Mouse (Mus musculus) kidney, postnatal 0 days (tissue): ENCODE data around the gene Adamts20. TPM values are rescaled to one million over a fixed set of nuclear protein-coding genes. Genes with fewer than 3 reads are reported as not detected.

Source experiments
- ATAC-seq: fragments of 200-750 bp; cut with Nextera tagmentation; replicated peaks from 2 replicates; pipeline ENCODE4 v1.8.0; 2017; ENCODE audit warnings: low read depth, moderate number of reproducible peaks, moderate TSS enrichment, moderate library complexity; ENCODE audit not compliant: low FRiP score
- DNase-seq: peaks from one replicate; pipeline ENCODE4 v3.0.0-alpha.2; 2016; ENCODE audit warnings: low spot score
- H3K27ac ChIP-seq: fragments of 300-500 bp; sonication (generic); 2 replicates; pipeline ENCODE4 v1.5.1; 2014; ENCODE audit warnings: mild to moderate bottlenecking
- H3K27me3 ChIP-seq: fragments of 300-500 bp; sonication (generic); 2 replicates; pipeline ENCODE4 v1.6.1; 2014; ENCODE audit warnings: low read length, mixed read lengths; ENCODE audit not compliant: insufficient read depth
- H3K36me3 ChIP-seq: fragments of 300-500 bp; sonication (generic); 2 replicates; pipeline ENCODE4 v1.6.1; 2014; ENCODE audit warnings: low read length, mixed read lengths; ENCODE audit not compliant: insufficient read depth
- H3K4me1 ChIP-seq: fragments of 300-500 bp; sonication (generic); replicated peaks from 2 replicates; pipeline ENCODE4 v1.6.1; 2014; ENCODE audit warnings: antibody characterized with exemption, low read length, mixed read lengths; ENCODE audit not compliant: insufficient read depth
- H3K4me2 ChIP-seq: fragments of 300-500 bp; sonication (generic); 2 replicates; pipeline ENCODE4 v1.6.1; 2014; ENCODE audit warnings: mild to moderate bottlenecking, low read length, moderate library complexity, mixed read lengths
- H3K4me3 ChIP-seq: fragments of 300-500 bp; sonication (generic); replicated peaks from 2 replicates; pipeline ENCODE4 v1.5.1; 2014; ENCODE audit warnings: low read depth, low read length
- H3K9ac ChIP-seq: fragments of 300-500 bp; sonication (generic); 2 replicates; pipeline ENCODE4 v1.6.1; 2014; ENCODE audit warnings: low read depth, low read length
- H3K9me3 ChIP-seq: fragments of 300-500 bp; sonication (generic); replicated peaks from 2 replicates; pipeline ENCODE4 v1.6.1; 2016; ENCODE audit warnings: low read length, inconsistent platforms, mixed read lengths
- CTCF ChIP-seq: IDR thresholded peaks from 2 replicates; pipeline ENCODE4 v1.5.1; 2016; ENCODE audit warnings: antibody characterized with exemption, low read depth, mild to moderate bottlenecking, moderate library complexity
- WGBS: fragments of 180-500 bp; shearing (Covaris S2); extraction: QIAGEN DNeasy Blood & Tissue Kit; methylation state at CpG from one replicate; pipeline ENCODE4 v1.1.7; 2014; 5-methylcytosine and 5-hydroxymethylcytosine counted together
- polyA plus RNA-seq: library from polyadenylated mRNA; unstranded; fragments of >200 nt; fragmentation: Nextera tagmentation; extraction: Ambion mirVana; gene quantifications from 2 replicates; pipeline ENCODE4 v1.2.1, GENCODE M21; 2015

Gene Adamts20
- polyA plus RNA-seq, 1 experiment from 2014 or later = 1.5 TPM

GRCm38 (mm10) chr15:94252962-94253712 is 212.1 kb downstream of the Adamts20 start:
- DNase-seq = peak; percentile 70
- no peak overlapping the region for H3K9ac ChIP-seq
- WGBS = 61% methylated on average over 13 of the region's 13 CpGs
- H3K9me3 ChIP-seq = no peaks in the 10 kb centered on the region
- H3K4me2 ChIP-seq = no peak overlapping the region
- no peak overlapping the region for H3K4me3 ChIP-seq
- peak; percentile 62 for TF ChIP-seq CTCF
- no peak overlapping the region for H3K27ac ChIP-seq
- no peaks in the 10 kb centered on the region for H3K27me3 ChIP-seq
- H3K4me1 ChIP-seq = no peaks in the 10 kb centered on the region
- no peaks in the 10 kb centered on the region for H3K36me3 ChIP-seq
- no peak for ATAC-seq

- Histone ChIP-seq H3K27me3 (no peaks in the 10 kb centered on the region), H3K27ac (peak overlapping the region; percentile 47; the same call in 1 of the 2 replicates), H3K4me3 (no peak overlapping the region), H3K9me3 (no peaks in the 10 kb centered on the region), H3K4me2 (no peak overlapping the region), H3K4me1 (no peaks in the 10 kb centered on the region), H3K36me3 (no peaks in the 10 kb centered on the region), H3K9ac (no peak overlapping the region)
- DNase-seq (peak; percentile 72), ATAC-seq (no peak)
- TF ChIP-seq CTCF = no peak
- WGBS = 68% methylated on average over 8 of the region's 8 CpGs
Observed at GRCm38 (mm10) chr15:94249766-94250165, 215.5 kb downstream of the Adamts20 start.

DNA sequence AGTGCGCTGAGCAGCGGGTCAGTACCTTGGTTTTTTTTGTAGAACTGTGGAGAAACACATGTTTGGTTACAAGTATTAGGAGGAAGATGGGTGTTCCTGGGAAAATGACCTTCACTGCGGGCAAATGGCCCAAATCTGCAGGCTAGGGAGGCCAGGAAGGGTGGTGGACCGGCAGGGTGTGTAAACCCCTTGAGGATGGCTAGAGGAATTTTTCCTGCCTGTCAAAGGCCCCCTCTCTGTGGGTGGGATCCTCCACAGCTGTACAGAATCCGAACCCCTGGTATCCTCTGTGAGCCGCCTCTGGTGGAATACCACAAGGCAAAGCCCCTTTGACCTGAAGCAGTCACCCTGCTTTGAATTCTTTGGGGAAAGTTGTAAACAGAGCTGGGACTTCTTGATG is 216.8 kb downstream of the Adamts20 start:
- H3K4me1 ChIP-seq = no peaks in the 10 kb centered on the region
- 37% methylated on average over 6 of the region's 6 CpGs for WGBS
- no peaks in the 10 kb centered on the region for H3K9me3 ChIP-seq
- 0 out of 2 replicates have a peak overlapping the region, but pooled peaks have one; percentile 8 for H3K27ac ChIP-seq
- no peaks in the 10 kb centered on the region for H3K27me3 ChIP-seq
- H3K4me2 ChIP-seq = no peak overlapping the region
- no peak for TF ChIP-seq CTCF
- H3K36me3 ChIP-seq = no peaks in the 10 kb centered on the region
- no peak for DNase-seq
- no peak for ATAC-seq
- H3K4me3 ChIP-seq = no peak overlapping the region
- no peak overlapping the region for H3K9ac ChIP-seq

DNA sequence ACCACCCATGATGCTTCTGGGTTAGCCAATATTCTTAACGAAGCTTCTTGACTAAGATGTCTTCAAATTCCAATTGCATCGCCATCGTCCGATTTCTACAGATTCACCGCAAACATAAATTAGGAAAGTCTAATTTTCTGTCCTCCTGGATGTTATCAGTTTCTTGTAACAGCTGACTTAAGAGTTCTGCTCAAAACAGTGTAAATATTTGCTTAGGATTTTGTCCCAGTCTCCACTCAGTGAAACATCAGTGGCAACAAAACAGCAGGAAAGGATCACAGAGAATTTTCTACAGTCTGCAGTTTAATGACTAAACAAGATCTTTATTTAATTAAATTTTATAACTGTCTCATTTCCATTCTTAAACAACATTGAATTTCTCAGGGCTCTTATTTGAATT is 218.5 kb downstream of the Adamts20 start:
- Histone ChIP-seq H3K9ac (no peak overlapping the region), H3K4me3 (no peak overlapping the region), H3K4me2 (no peak overlapping the region), H3K9me3 (no peaks in the 10 kb centered on the region), H3K27ac (0 out of 2 replicates have a peak overlapping the region, but pooled peaks have one; percentile 75), H3K4me1 (no peaks in the 10 kb centered on the region), H3K36me3 (no peaks in the 10 kb centered on the region), H3K27me3 (no peaks in the 10 kb centered on the region)
- ATAC-seq (no peak; the same call in 1 of the 2 replicates), DNase-seq (peak; percentile 95)
- 40% methylated on average over 5 of the region's 5 CpGs for WGBS
- no peak for TF ChIP-seq CTCF

GRCm38 (mm10) chr15:94244336-94244735 is 220.9 kb downstream of the Adamts20 start:
- WGBS = 65% methylated on average over 2 of the region's 2 CpGs
- no peak overlapping the region for H3K4me2 ChIP-seq
- H3K9ac ChIP-seq = no peak overlapping the region
- ATAC-seq (no peak), DNase-seq (no peak)
- TF ChIP-seq CTCF = no peak
- no peaks in the 10 kb centered on the region for H3K4me1 ChIP-seq
- H3K27me3 ChIP-seq = no peaks in the 10 kb centered on the region
- H3K27ac ChIP-seq = no peak overlapping the region
- no peaks in the 10 kb centered on the region for H3K36me3 ChIP-seq
- H3K4me3 ChIP-seq = no peak overlapping the region
- H3K9me3 ChIP-seq = no peaks in the 10 kb centered on the region

- no peak overlapping the region for H3K27ac ChIP-seq
- H3K4me1 ChIP-seq = no peaks in the 10 kb centered on the region
- ATAC-seq (no peak), DNase-seq (no peak)
- no peak overlapping the region for H3K4me3 ChIP-seq
- no peak overlapping the region for H3K4me2 ChIP-seq
- WGBS = 71% methylated on average over 1 of the region's 1 CpGs
- H3K9ac ChIP-seq = no peak overlapping the region
- no peak for TF ChIP-seq CTCF
- H3K9me3 ChIP-seq = no peaks in the 10 kb centered on the region
- H3K27me3 ChIP-seq = no peaks in the 10 kb centered on the region
- H3K36me3 ChIP-seq = no peaks in the 10 kb centered on the region
Observed at GRCm38 (mm10) chr15:94242133-94242532, 223.1 kb downstream of the Adamts20 start.
